Mouse (Mus musculus): ENCODE data around the gene Gm10778. TPM values are rescaled to one million over a fixed set of nuclear protein-coding genes. Genes with fewer than 3 reads are reported as not detected.
"Not testable (repeated sequence)": the region's sequence is repeated elsewhere in the genome, so short reads cannot be mapped to it uniquely, and the experiment has no call there.

Gene Gm10778
- polyA plus RNA-seq, 1 experiment from 2014 or later: 5.1 TPM

- DNase-seq (ENCODE audit: low spot score) (no peak), ATAC-seq (peak; percentile 1; the same call in 1 of the 2 replicates)
- Histone ChIP-seq H3K4me3 (ENCODE audit: low read depth, low read length) (peak overlapping the region; percentile 78), H3K27me3 (replicated peaks; ENCODE audit: control insufficient read depth, insufficient read depth, low read length) (no peaks in the 10 kb centered on the region), H3K9ac (ENCODE audit: low read length) (peak overlapping the region; percentile 87), H3K36me3 (ENCODE audit: control insufficient read depth, insufficient read depth, low read length) (peaks cover 37% of the 10 kb centered on the region), H3K4me1 (ENCODE audit: control insufficient read depth, insufficient read depth, low read length) (peaks cover 10% of the 10 kb centered on the region), H3K27ac (ENCODE audit: low read depth, low read length) (peak overlapping the region; percentile 80; the same call in 1 of the 2 replicates), H3K4me2 (ENCODE audit: low read length) (peak overlapping the region; percentile 84), H3K9me3 (replicated peaks; ENCODE audit: control insufficient read depth, low read length) (no peaks in the 10 kb centered on the region)
- 92% methylated on average over 22 of the region's 22 CpGs for WGBS
Observed at GRCm38 (mm10) chr10:81626101-81626993, 22.5 kb upstream of the Gm10778 start.

- DNase-seq (ENCODE audit: low spot score) (peak; percentile 98), ATAC-seq (peak; percentile 93)
- Histone ChIP-seq H3K4me2 (ENCODE audit: low read length) (peak within 1 kb of the TSS; percentile 84), H3K27me3 (replicated peaks; ENCODE audit: control insufficient read depth, insufficient read depth, low read length) (no peaks in the 10 kb centered on the region), H3K4me3 (ENCODE audit: low read depth, low read length) (peak within 1 kb of the TSS; percentile 78), H3K4me1 (ENCODE audit: control insufficient read depth, insufficient read depth, low read length) (peaks cover 10% of the 10 kb centered on the region), H3K36me3 (ENCODE audit: control insufficient read depth, insufficient read depth, low read length) (peaks cover 29% of the 10 kb centered on the region), H3K27ac (ENCODE audit: low read depth, low read length) (peak within 1 kb of the TSS; percentile 80), H3K9ac (ENCODE audit: low read length) (peak within 1 kb of the TSS; percentile 87), H3K9me3 (replicated peaks; ENCODE audit: control insufficient read depth, low read length) (no peaks in the 10 kb centered on the region)
- WGBS: 5% methylated on average over 40 of the region's 40 CpGs
Observed at GRCm38 (mm10) chr10:81626994-81627835, 21.6 kb upstream of the Gm10778 start, which contains the start of gene Sirt6. Gene Sirt6 (minus strand): TSS chr10:81627797.

- peak overlapping the region; percentile 78 for H3K4me3 ChIP-seq (ENCODE audit: low read depth, low read length)
- peak overlapping the region; percentile 84 for H3K4me2 ChIP-seq (ENCODE audit: low read length)
- DNase-seq (ENCODE audit: low spot score): no peak
- peak; percentile 47 for ATAC-seq
- WGBS: 69% methylated on average over 7 of the region's 7 CpGs
- peaks cover 10% of the 10 kb centered on the region for H3K4me1 ChIP-seq (ENCODE audit: control insufficient read depth, insufficient read depth, low read length)
- H3K27me3 ChIP-seq (replicated peaks; ENCODE audit: control insufficient read depth, insufficient read depth, low read length): no peaks in the 10 kb centered on the region
- peak overlapping the region; percentile 87 for H3K9ac ChIP-seq (ENCODE audit: low read length)
- peak overlapping the region; percentile 80 for H3K27ac ChIP-seq (ENCODE audit: low read depth, low read length)
- H3K9me3 ChIP-seq (replicated peaks; ENCODE audit: control insufficient read depth, low read length): no peaks in the 10 kb centered on the region
- H3K36me3 ChIP-seq (ENCODE audit: control insufficient read depth, insufficient read depth, low read length): peaks cover 23% of the 10 kb centered on the region
Observed at GRCm38 (mm10) chr10:81627836-81628220, 21.0 kb upstream of the Gm10778 start.

- peak within 1 kb of the TSS; percentile 84 for H3K4me2 ChIP-seq (ENCODE audit: low read length)
- H3K27ac ChIP-seq (ENCODE audit: low read depth, low read length): peak within 1 kb of the TSS; percentile 80
- peak within 1 kb of the TSS; percentile 87 for H3K9ac ChIP-seq (ENCODE audit: low read length)
- peaks cover 20% of the 10 kb centered on the region for H3K36me3 ChIP-seq (ENCODE audit: control insufficient read depth, insufficient read depth, low read length)
- no peak for DNase-seq (ENCODE audit: low spot score)
- no peaks in the 10 kb centered on the region for H3K27me3 ChIP-seq (replicated peaks; ENCODE audit: control insufficient read depth, insufficient read depth, low read length)
- 85% methylated on average over 16 of the region's 16 CpGs for WGBS
- H3K4me3 ChIP-seq (ENCODE audit: low read depth, low read length): peak within 1 kb of the TSS; percentile 78
- no peak for ATAC-seq
- H3K9me3 ChIP-seq (replicated peaks; ENCODE audit: control insufficient read depth, low read length): no peaks in the 10 kb centered on the region
- H3K4me1 ChIP-seq (ENCODE audit: control insufficient read depth, insufficient read depth, low read length): peaks cover 13% of the 10 kb centered on the region
Observed at GRCm38 (mm10) chr10:81628390-81628789, 20.5 kb upstream of the Gm10778 start, which contains the start of gene Ankrd24. Gene Ankrd24 (plus strand): TSS chr10:81628540.

GRCm38 (mm10) chr10:81633253-81634099 is 15.4 kb upstream of the Gm10778 start:
- DNase-seq (ENCODE audit: low spot score) (peak; percentile 84), ATAC-seq (peak; percentile 94)
- H3K4me3 ChIP-seq (ENCODE audit: low read depth, low read length): peak overlapping the region; percentile 34
- H3K36me3 ChIP-seq (ENCODE audit: control insufficient read depth, insufficient read depth, low read length): no peaks in the 10 kb centered on the region
- no peaks in the 10 kb centered on the region for H3K9me3 ChIP-seq (replicated peaks; ENCODE audit: control insufficient read depth, low read length)
- peaks cover 9% of the 10 kb centered on the region; the same call in 1 of the 2 replicates for H3K4me1 ChIP-seq (ENCODE audit: control insufficient read depth, insufficient read depth, low read length)
- peak overlapping the region; percentile 65 for H3K9ac ChIP-seq (ENCODE audit: low read length)
- H3K27me3 ChIP-seq (replicated peaks; ENCODE audit: control insufficient read depth, insufficient read depth, low read length): no peaks in the 10 kb centered on the region
- peak overlapping the region; percentile 59 for H3K4me2 ChIP-seq (ENCODE audit: low read length)
- H3K27ac ChIP-seq (ENCODE audit: low read depth, low read length): no peak overlapping the region; the same call in 1 of the 2 replicates
- WGBS: 3% methylated on average over 37 of the region's 37 CpGs

GRCm38 (mm10) chr10:81636338-81636737 is 12.5 kb upstream of the Gm10778 start:
- H3K9ac ChIP-seq (ENCODE audit: low read length): no peak overlapping the region
- H3K27ac ChIP-seq (ENCODE audit: low read depth, low read length): no peak overlapping the region
- no peak overlapping the region for H3K4me2 ChIP-seq (ENCODE audit: low read length)
- DNase-seq (ENCODE audit: low spot score) (no peak), ATAC-seq (no peak)
- 28% methylated on average over 8 of the region's 8 CpGs for WGBS
- H3K36me3 ChIP-seq (ENCODE audit: control insufficient read depth, insufficient read depth, low read length): no peaks in the 10 kb centered on the region
- peaks cover 9% of the 10 kb centered on the region; the same call in 1 of the 2 replicates for H3K4me1 ChIP-seq (ENCODE audit: control insufficient read depth, insufficient read depth, low read length)
- H3K9me3 ChIP-seq (replicated peaks; ENCODE audit: control insufficient read depth, low read length): no peaks in the 10 kb centered on the region
- no peak overlapping the region for H3K4me3 ChIP-seq (ENCODE audit: low read depth, low read length)
- no peaks in the 10 kb centered on the region for H3K27me3 ChIP-seq (replicated peaks; ENCODE audit: control insufficient read depth, insufficient read depth, low read length)

GRCm38 (mm10) chr10:81638101-81638500 is 10.8 kb upstream of the Gm10778 start:
- Histone ChIP-seq H3K27me3 (replicated peaks; ENCODE audit: control insufficient read depth, insufficient read depth, low read length) (no peaks in the 10 kb centered on the region), H3K4me2 (ENCODE audit: low read length) (no peak overlapping the region), H3K4me1 (ENCODE audit: control insufficient read depth, insufficient read depth, low read length) (peaks cover 21% of the 10 kb centered on the region), H3K27ac (ENCODE audit: low read depth, low read length) (no peak overlapping the region), H3K9ac (ENCODE audit: low read length) (no peak overlapping the region), H3K4me3 (ENCODE audit: low read depth, low read length) (no peak overlapping the region), H3K9me3 (replicated peaks; ENCODE audit: control insufficient read depth, low read length) (no peaks in the 10 kb centered on the region), H3K36me3 (ENCODE audit: control insufficient read depth, insufficient read depth, low read length) (no peaks in the 10 kb centered on the region)
- 80% methylated on average over 6 of the region's 6 CpGs for WGBS
- ATAC-seq (no peak), DNase-seq (ENCODE audit: low spot score) (no peak)

- not testable (repeated sequence) for H3K9ac ChIP-seq (ENCODE audit: low read length); H3K4me2 ChIP-seq (ENCODE audit: low read length); ATAC-seq; H3K27ac ChIP-seq (ENCODE audit: low read depth, low read length); H3K27me3 ChIP-seq (replicated peaks; ENCODE audit: control insufficient read depth, insufficient read depth, low read length); H3K9me3 ChIP-seq (replicated peaks; ENCODE audit: control insufficient read depth, low read length); H3K4me3 ChIP-seq (ENCODE audit: low read depth, low read length); H3K36me3 ChIP-seq (ENCODE audit: control insufficient read depth, insufficient read depth, low read length); DNase-seq (ENCODE audit: low spot score)
- H3K4me1 ChIP-seq (ENCODE audit: control insufficient read depth, insufficient read depth, low read length): peaks cover 13% of the 10 kb centered on the region
- WGBS: 36% methylated on average over 4 of the region's 4 CpGs
Observed at GRCm38 (mm10) chr10:81640825-81641224, 8.0 kb upstream of the Gm10778 start.

Data from forebrain, embryonic 14.5 days (tissue).